Mouse (Mus musculus) G1E (cell line): ENCODE measurements around the gene Pdzd2. TPM values are rescaled to one million over a fixed set of nuclear protein-coding genes. Genes with fewer than 3 reads are reported as not detected.
A peak's percentile ranks its signal among the peaks of the same experiment; 100 is the strongest.

Source experiments
- ATAC-seq: 2 replicates; pipeline ENCODE4 v1.8.0; 2016; ENCODE audit warnings: mild to moderate bottlenecking; ENCODE audit not compliant: insufficient number of reproducible peaks, poor library complexity, low FRiP score, severe bottlenecking; ENCODE audit errors: extremely low read depth
- DNase-seq: peaks from one replicate; pipeline ENCODE4 v3.0.0; 2012; ENCODE audit warnings: low spot score
- H3K27me3 ChIP-seq: 2 replicates; pipeline ENCODE4 v1.6.1; 2012; ENCODE audit warnings: mild to moderate bottlenecking, low read length, inconsistent platforms; ENCODE audit not compliant: insufficient read depth
- H3K36me3 ChIP-seq: replicated peaks from 2 replicates; pipeline ENCODE3; 2012; ENCODE audit warnings: mild to moderate bottlenecking, inconsistent platforms
- H3K4me1 ChIP-seq: 2 replicates; pipeline ENCODE4 v1.6.1; 2012; ENCODE audit warnings: low read depth, low read length, inconsistent platforms, mixed read lengths; ENCODE audit not compliant: insufficient read depth
- H3K4me3 ChIP-seq: 2 replicates; pipeline ENCODE4 v1.5.1; 2012; ENCODE audit warnings: low read depth, mild to moderate bottlenecking, inconsistent platforms, low read length, moderate library complexity, mixed read lengths
- H3K9me3 ChIP-seq: replicated peaks from 2 replicates; pipeline ENCODE4 v1.6.1; 2012; ENCODE audit warnings: inconsistent platforms
- CTCF ChIP-seq: IDR thresholded peaks from 2 replicates; pipeline ENCODE4 v1.5.1; 2012; ENCODE audit warnings: low read depth, low read length, inconsistent platforms, mixed read lengths
- GATA1 ChIP-seq: IDR thresholded peaks from 2 replicates; pipeline ENCODE4 v1.6.1; 2012; ENCODE audit warnings: borderline replicate concordance, low read length, inconsistent platforms, mixed read lengths
- GATA2 ChIP-seq: IDR thresholded peaks from 2 replicates; pipeline ENCODE4 v1.6.1; 2012; ENCODE audit warnings: low read depth, low read length, inconsistent platforms, borderline replicate concordance
- POLR2AphosphoS5 ChIP-seq: IDR thresholded peaks from 2 replicates; pipeline ENCODE4 v1.6.1; 2012; ENCODE audit warnings: low read depth, low read length, inconsistent platforms; ENCODE audit not compliant: insufficient replicate concordance
- TAL1 ChIP-seq: conservative IDR thresholded peaks from 2 replicates; pipeline ENCODE4 v1.6.1; 2012; ENCODE audit warnings: low read depth, low read length, inconsistent platforms, mixed read lengths
- polyA plus RNA-seq: library from polyadenylated mRNA; stranded (reverse); fragments of >175 nt; gene quantifications from 2 replicates; pipeline ENCODE4 v1.2.3, GENCODE M21; 2012
- total RNA-seq, 2 experiments: library from RNA; stranded (forward) in 1 of 2; stranded (reverse) in 1 of 2; fragments of 200-1000 nt in 1 of 2; fragments of >200 nt in 1 of 2; fragmentation: Nextera tagmentation in 1 of 2; gene quantifications; 2 replicates each; pipeline ENCODE4 v1.2.3; 2014 to 2017

Gene Pdzd2
- 1.8 and 4.0 TPM in 2 replicates for total RNA-seq (2014; fragmentation: Nextera tagmentation)
- 0.58 and 0.98 TPM in 2 replicates for total RNA-seq (2017)
- 0.18 and 0.19 TPM in 2 replicates for polyA plus RNA-seq

DNA sequence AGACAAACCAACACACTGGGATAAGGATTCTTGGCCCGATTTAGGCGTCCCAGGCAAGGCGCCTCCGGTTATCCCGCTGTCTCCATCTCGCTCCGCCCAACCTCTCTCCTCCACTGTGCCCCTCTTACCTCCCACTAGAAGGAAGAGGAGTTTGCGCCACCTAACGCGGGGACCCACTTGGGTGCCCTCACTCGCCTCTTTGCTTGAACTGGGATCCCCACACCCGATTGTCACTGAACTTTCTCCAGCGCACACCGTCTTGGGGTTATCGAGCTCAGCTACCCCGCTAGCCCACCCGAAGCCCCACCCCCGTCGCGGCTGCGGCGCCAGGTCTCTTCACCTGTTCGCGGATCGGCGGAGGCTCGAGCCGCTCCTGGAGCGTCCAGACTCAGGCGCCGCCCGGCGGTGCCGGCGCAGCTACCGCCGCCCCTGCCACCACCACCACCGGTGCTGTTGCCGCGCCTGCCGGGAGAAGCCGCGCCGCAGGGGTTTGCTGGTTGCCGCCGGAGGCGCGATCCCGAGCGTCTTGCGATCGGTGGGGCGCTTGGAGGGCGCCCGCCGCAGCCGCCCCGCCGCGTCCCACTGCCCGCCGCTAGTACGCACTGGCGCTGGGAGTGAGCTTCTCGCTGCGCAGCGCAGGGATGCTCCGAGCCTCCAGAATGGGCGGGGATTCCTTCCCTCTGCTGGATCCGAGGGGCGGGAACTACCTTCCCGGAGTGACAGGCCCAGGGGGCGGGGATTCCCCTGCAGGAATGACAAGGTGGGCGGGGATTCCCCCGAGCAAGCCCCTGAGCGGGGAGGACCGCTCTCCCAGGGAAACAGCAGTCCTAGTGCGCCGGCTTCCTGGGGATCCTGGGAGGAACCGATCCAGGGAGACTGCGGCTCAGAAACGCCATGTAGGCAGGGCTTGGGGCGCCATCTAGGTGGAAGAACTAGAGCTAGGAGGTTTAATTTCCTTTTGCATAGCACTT is at the start of gene Pdzd2:
Pdzd2 (minus strand) TSS at position 648 of the 971 bp plus-strand sequence.
- TF ChIP-seq TAL1 (no peak), CTCF (no peak), GATA2 (no peak), GATA1 (no peak), POLR2AphosphoS5 (no peak)
- ATAC-seq: peak; percentile 71
- peaks cover 16% of the 10 kb centered on the region; the same call in 1 of the 2 replicates for H3K27me3 ChIP-seq
- peak; percentile 69 for DNase-seq
- H3K4me3 ChIP-seq: peak within 1 kb of the TSS; percentile 73
- no peaks in the 10 kb centered on the region for H3K36me3 ChIP-seq
- H3K4me1 ChIP-seq: peaks cover 37% of the 10 kb centered on the region
- H3K9me3 ChIP-seq: peaks cover 7% of the 10 kb centered on the region

DNA sequence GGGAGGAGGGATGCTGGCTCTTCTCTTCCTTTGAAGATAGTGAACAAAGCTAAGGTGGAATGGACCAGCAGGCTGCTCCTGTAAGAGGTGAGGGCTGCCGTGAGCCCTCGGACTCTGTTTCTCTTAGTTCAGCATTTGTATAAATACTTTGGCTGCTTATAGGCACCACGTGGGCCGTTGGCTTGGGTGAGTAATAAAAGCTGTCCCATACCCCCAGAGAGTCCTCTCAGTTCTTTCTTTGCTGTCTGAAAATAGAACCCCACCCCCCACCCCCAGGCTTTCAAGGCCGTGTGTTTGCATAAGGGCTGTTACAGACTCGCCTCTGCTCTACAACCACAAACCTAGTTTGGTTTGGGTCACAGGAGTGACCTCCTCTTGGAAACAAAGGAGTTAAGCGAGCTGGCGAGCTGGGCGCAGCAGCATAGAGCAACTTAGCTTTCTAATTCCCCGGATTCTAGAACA is 49.7 kb upstream of the Pdzd2 start:
- no peaks in the 10 kb centered on the region for H3K9me3 ChIP-seq
- H3K4me1 ChIP-seq: peaks cover 6% of the 10 kb centered on the region; the same call in 1 of the 2 replicates
- no peak for TF ChIP-seq TAL1
- TF ChIP-seq CTCF: no peak
- no peak for TF ChIP-seq POLR2AphosphoS5
- DNase-seq: no peak
- ATAC-seq: no peak
- H3K27me3 ChIP-seq: no peaks in the 10 kb centered on the region
- H3K4me3 ChIP-seq: no peak overlapping the region
- no peaks in the 10 kb centered on the region for H3K36me3 ChIP-seq

DNA sequence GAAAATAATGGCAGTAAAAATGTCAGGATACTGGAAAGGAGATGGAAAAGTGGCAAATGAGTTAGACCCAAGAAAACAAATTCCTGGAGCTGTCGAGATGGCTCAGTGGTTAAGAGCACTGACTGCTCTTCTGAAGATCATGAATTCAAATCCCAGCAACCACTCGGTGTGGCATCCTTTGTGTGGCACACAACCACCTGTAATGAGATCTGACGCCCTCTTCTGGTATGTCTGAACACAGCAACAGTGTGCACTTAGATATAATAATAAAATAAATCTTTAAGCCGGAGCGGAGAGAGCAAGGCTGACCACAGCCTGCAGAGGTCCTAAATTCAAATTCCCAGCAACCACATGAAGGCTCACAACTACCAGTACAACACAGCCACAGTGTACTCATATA is 48.8 kb upstream of the Pdzd2 start:
- no peak overlapping the region for H3K4me3 ChIP-seq
- TF ChIP-seq TAL1 (no peak), GATA1 (no peak), POLR2AphosphoS5 (no peak), GATA2 (no peak), CTCF (no peak)
- no peaks in the 10 kb centered on the region for H3K27me3 ChIP-seq
- ATAC-seq: no peak
- no peaks in the 10 kb centered on the region for H3K9me3 ChIP-seq
- H3K4me1 ChIP-seq: peaks cover 6% of the 10 kb centered on the region; the same call in 1 of the 2 replicates
- no peak for DNase-seq
- H3K36me3 ChIP-seq: no peaks in the 10 kb centered on the region

DNA sequence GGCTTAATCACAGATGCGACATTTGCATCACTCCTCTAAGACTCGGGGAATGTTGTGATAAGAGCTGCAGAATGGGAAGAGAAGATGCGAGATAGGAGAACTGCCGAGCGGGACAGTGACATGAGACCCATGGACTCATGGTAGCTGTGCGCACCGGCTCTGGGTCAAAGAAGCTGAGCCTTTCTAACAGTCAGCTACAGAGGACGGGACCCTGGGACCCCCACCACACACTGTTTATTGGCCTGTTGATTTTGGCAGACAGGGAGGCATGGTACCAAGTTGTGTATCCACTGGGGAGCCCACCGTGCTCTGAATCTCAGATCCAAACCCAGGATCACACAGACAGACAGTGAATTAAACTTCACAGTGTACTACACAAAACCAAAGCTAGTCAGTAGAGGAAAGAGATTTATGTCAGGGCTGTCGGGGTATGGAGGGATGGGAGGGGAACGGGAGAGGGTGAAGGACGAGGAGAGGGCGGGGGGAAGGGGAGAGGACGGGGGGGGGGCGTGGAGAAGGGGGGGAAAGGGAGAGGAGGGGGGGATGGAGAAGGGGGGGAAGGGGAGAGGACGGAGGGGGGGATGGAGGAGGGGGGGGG is 42.1 kb upstream of the Pdzd2 start:
- no peak for TF ChIP-seq POLR2AphosphoS5
- TF ChIP-seq CTCF: no peak
- no peak for TF ChIP-seq TAL1
- Histone ChIP-seq H3K27me3 (peaks cover 4% of the 10 kb centered on the region), H3K9me3 (no peaks in the 10 kb centered on the region), H3K4me1 (peaks cover 5% of the 10 kb centered on the region; the same call in 1 of the 2 replicates), H3K36me3 (no peaks in the 10 kb centered on the region), H3K4me3 (no peak overlapping the region)
- DNase-seq: no peak
- no peak for ATAC-seq

DNA sequence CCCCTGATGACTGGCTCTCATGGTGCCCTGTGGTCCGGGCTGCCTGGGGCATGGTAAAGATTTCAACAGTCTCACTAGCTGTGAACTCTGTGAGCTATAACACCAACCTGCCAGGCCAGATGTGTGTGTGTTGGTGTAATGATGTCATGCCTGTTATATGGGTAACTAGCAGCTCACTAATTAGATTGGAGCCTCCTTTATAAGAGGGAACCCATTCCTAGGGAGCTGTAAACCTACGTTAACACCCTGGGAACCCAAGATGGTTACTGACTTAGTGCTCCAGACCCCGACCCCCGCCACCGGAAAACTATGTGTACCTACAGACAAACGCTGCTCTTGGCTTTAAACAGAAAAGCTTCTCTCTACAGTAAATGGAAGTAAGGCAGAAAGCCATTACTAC is 41.6 kb upstream of the Pdzd2 start:
- DNase-seq (no peak), ATAC-seq (no peak)
- H3K36me3 ChIP-seq: no peaks in the 10 kb centered on the region

More for the DNA sequence above, 41.6 kb upstream of the Pdzd2 start:
- peaks cover 5% of the 10 kb centered on the region; the same call in 1 of the 2 replicates for H3K4me1 ChIP-seq
- no peak overlapping the region for H3K4me3 ChIP-seq
- H3K9me3 ChIP-seq: no peaks in the 10 kb centered on the region
- peaks cover 4% of the 10 kb centered on the region for H3K27me3 ChIP-seq
- no peak for TF ChIP-seq GATA1
- no peak for TF ChIP-seq GATA2
- no peak for TF ChIP-seq TAL1
- TF ChIP-seq CTCF: no peak
- TF ChIP-seq POLR2AphosphoS5: no peak
